Mouse (Mus musculus): Measurements from ENCODE around the gene Slc5a5.

DNA sequence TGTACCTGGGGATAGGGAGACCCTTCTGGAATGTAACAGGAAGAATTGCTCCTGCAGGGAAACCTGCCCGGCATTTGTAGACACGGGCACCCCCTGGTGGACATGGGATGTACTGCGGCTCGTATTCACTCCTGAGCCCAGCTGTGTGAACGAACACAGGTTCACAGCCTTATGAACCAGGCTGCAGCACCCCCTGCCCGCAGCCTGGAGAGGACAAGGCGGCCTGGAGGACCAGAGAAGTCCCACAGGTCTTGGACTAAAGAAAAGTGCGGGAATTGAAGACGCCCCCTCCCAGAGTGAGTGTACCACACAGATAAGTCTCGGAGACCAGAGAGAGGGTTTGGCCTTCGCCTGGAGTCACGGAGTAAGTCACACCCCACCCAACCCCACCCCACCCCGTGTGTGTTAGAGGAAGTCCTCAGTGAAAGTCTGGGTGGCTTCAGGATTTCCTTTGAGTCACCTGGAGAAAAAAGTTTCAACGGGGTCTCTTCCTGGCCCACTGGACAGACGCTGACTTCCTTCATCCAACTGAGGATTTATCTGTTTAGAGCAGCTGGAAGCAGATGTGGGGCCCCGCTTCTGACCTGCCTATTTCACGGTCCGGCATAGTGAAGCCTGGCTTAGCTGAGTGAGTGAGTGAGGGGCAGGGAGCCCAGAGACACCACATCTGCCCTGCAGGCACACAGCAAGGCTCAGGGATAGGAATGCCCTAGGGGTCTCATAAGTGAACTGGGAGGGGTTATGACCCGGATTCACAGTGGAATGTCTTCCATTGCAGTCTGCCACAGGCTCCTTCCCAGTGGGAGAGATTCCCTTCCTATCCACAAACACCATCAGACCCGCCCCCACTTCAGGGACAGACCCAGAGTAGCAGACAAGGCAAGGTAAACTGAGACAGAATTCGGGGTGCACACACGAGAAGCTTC lies 51.1 kb downstream of the Slc5a5 start:
- TF ChIP-seq CTCF (IDR thresholded peaks at IDR 0.05; ENCODE audit: low read depth, low read length) (peak; percentile 95), TAL1 (conservative IDR thresholded peaks at IDR 0.05; ENCODE audit: low read depth, low read length) (no peak), POLR2AphosphoS5 (IDR thresholded peaks at IDR 0.05; ENCODE audit: insufficient replicate concordance, low read depth, low read length) (no peak), GATA2 (IDR thresholded peaks at IDR 0.05; ENCODE audit: borderline replicate concordance, low read depth, low read length) (no peak)
